Mouse (Mus musculus) intestine, embryonic 15.5 days (tissue): ENCODE measurements at regions not wholly inside any gene's neighbourhood (a gene's known extent, or its start where the extent isn't known, plus 50 kb on each side); places are given as distances from the start of the nearest gene placed in this dataset.

ENCODE experiments used
- ATAC-seq: fragments of 200-750 bp; cut with Nextera tagmentation; 2 replicates; pipeline ENCODE4 v1.8.0; 2017; ENCODE audit warnings: moderate TSS enrichment, moderate library complexity
- H3K27ac ChIP-seq: fragments of 300-500 bp; sonication (generic); 2 replicates; pipeline ENCODE4 v1.5.1; 2015; ENCODE audit warnings: mild to moderate bottlenecking, inconsistent platforms
- H3K27me3 ChIP-seq: fragments of 300-500 bp; sonication (generic); replicated peaks from 2 replicates; pipeline ENCODE4 v1.6.1; 2015; ENCODE audit warnings: inconsistent platforms
- H3K36me3 ChIP-seq: fragments of 300-500 bp; sonication (generic); 2 replicates; pipeline ENCODE4 v1.6.1; 2015; ENCODE audit warnings: inconsistent platforms
- H3K4me1 ChIP-seq: fragments of 300-500 bp; sonication (generic); replicated peaks from 2 replicates; pipeline ENCODE4 v1.6.1; 2015; ENCODE audit warnings: inconsistent platforms
- H3K4me2 ChIP-seq: fragments of 300-500 bp; sonication (generic); replicated peaks from 2 replicates; pipeline ENCODE4 v1.6.1; 2015; ENCODE audit warnings: mild to moderate bottlenecking, inconsistent platforms
- H3K4me3 ChIP-seq: fragments of 300-500 bp; sonication (generic); replicated peaks from 2 replicates; pipeline ENCODE4 v1.5.1; 2015; ENCODE audit warnings: inconsistent platforms
- H3K9ac ChIP-seq: fragments of 300-500 bp; sonication (generic); 2 replicates; pipeline ENCODE4 v1.6.1; 2015; ENCODE audit warnings: inconsistent platforms
- H3K9me3 ChIP-seq: fragments of 300-500 bp; sonication (generic); 2 replicates; pipeline ENCODE4 v1.6.1; 2016; ENCODE audit warnings: inconsistent platforms
- WGBS: fragments of 180-500 bp; shearing (Covaris S2); methylation state at CpG from one replicate; pipeline ENCODE4 v1.1.7; 2015; 5-methylcytosine and 5-hydroxymethylcytosine counted together

- no peak overlapping the region for H3K4me3 ChIP-seq
- H3K4me1 ChIP-seq = no peaks in the 10 kb centered on the region
- H3K4me2 ChIP-seq = no peak overlapping the region
- ATAC-seq = no peak
- H3K9ac ChIP-seq = no peak overlapping the region
- 79% methylated on average over 7 of the region's 7 CpGs for WGBS
- H3K36me3 ChIP-seq = no peaks in the 10 kb centered on the region
- no peak overlapping the region for H3K27ac ChIP-seq
- H3K27me3 ChIP-seq = no peaks in the 10 kb centered on the region
- H3K9me3 ChIP-seq = no peaks in the 10 kb centered on the region
Measured at GRCm38 (mm10) chr9:91131415-91132255, 230.6 kb upstream of the Zic4 start.

- no peaks in the 10 kb centered on the region for H3K36me3 ChIP-seq
- no peak overlapping the region for H3K27ac ChIP-seq
- H3K4me3 ChIP-seq = no peak overlapping the region
- H3K9me3 ChIP-seq = no peaks in the 10 kb centered on the region
- no peak overlapping the region for H3K4me2 ChIP-seq
- H3K9ac ChIP-seq = no peak overlapping the region
- ATAC-seq = no peak
- no peaks in the 10 kb centered on the region for H3K4me1 ChIP-seq
- H3K27me3 ChIP-seq = no peaks in the 10 kb centered on the region
- 67% methylated on average over 1 of the region's 1 CpGs for WGBS
Measured at GRCm38 (mm10) chr9:91132531-91132930, 229.7 kb upstream of the Zic4 start.

GRCm38 (mm10) chr9:91133256-91133920, 228.8 kb upstream of the Zic4 start:
- no peaks in the 10 kb centered on the region for H3K4me1 ChIP-seq
- H3K27ac ChIP-seq = no peak overlapping the region
- ATAC-seq = no peak
- H3K9me3 ChIP-seq = no peaks in the 10 kb centered on the region
- H3K4me2 ChIP-seq = no peak overlapping the region
- no peaks in the 10 kb centered on the region for H3K27me3 ChIP-seq
- 81% methylated on average over 3 of the region's 3 CpGs for WGBS
- no peak overlapping the region for H3K4me3 ChIP-seq
- no peaks in the 10 kb centered on the region for H3K36me3 ChIP-seq
- no peak overlapping the region for H3K9ac ChIP-seq

GRCm38 (mm10) chr9:91134325-91134724, 227.9 kb upstream of the Zic4 start:
- Histone ChIP-seq H3K27me3 (no peaks in the 10 kb centered on the region), H3K9ac (no peak overlapping the region), H3K27ac (no peak overlapping the region), H3K36me3 (no peaks in the 10 kb centered on the region), H3K4me3 (no peak overlapping the region), H3K9me3 (no peaks in the 10 kb centered on the region), H3K4me1 (no peaks in the 10 kb centered on the region), H3K4me2 (no peak overlapping the region)
- 98% methylated on average over 1 of the region's 1 CpGs for WGBS
- ATAC-seq = no peak

GRCm38 (mm10) chr9:91135107-91135506, 227.1 kb upstream of the Zic4 start:
- ATAC-seq = no peak
- 73% methylated on average over 2 of the region's 2 CpGs for WGBS
- Histone ChIP-seq H3K27me3 (no peaks in the 10 kb centered on the region), H3K4me2 (no peak overlapping the region), H3K9ac (no peak overlapping the region), H3K9me3 (no peaks in the 10 kb centered on the region), H3K4me1 (no peaks in the 10 kb centered on the region), H3K4me3 (no peak overlapping the region), H3K27ac (no peak overlapping the region), H3K36me3 (no peaks in the 10 kb centered on the region)

GRCm38 (mm10) chr9:91140651-91141050, 221.6 kb upstream of the Zic4 start:
- 69% methylated on average over 1 of the region's 1 CpGs for WGBS
- ATAC-seq = no peak
- Histone ChIP-seq H3K27me3 (no peaks in the 10 kb centered on the region), H3K9me3 (no peaks in the 10 kb centered on the region), H3K4me3 (no peak overlapping the region), H3K4me1 (no peaks in the 10 kb centered on the region), H3K9ac (no peak overlapping the region), H3K27ac (no peak overlapping the region), H3K36me3 (no peaks in the 10 kb centered on the region), H3K4me2 (no peak overlapping the region)

GRCm38 (mm10) chr9:91151893-91152292, 210.3 kb upstream of the Zic4 start:
- no peak for ATAC-seq
- Histone ChIP-seq H3K9me3 (no peaks in the 10 kb centered on the region), H3K4me1 (no peaks in the 10 kb centered on the region), H3K4me2 (no peak overlapping the region), H3K27me3 (no peaks in the 10 kb centered on the region), H3K4me3 (no peak overlapping the region), H3K36me3 (no peaks in the 10 kb centered on the region), H3K27ac (no peak overlapping the region), H3K9ac (no peak overlapping the region)
- WGBS = 89% methylated on average over 11 of the region's 11 CpGs

GRCm38 (mm10) chr9:91159311-91159710, 202.9 kb upstream of the Zic4 start:
- Histone ChIP-seq H3K9ac (no peak overlapping the region), H3K4me3 (no peak overlapping the region), H3K4me2 (no peak overlapping the region), H3K9me3 (no peaks in the 10 kb centered on the region), H3K27me3 (no peaks in the 10 kb centered on the region), H3K36me3 (no peaks in the 10 kb centered on the region), H3K27ac (no peak overlapping the region), H3K4me1 (no peaks in the 10 kb centered on the region)
- no peak for ATAC-seq
- 82% methylated on average over 2 of the region's 2 CpGs for WGBS

GRCm38 (mm10) chr9:91167871-91168270, 194.3 kb upstream of the Zic4 start:
- no peak for ATAC-seq
- H3K4me2 ChIP-seq = no peak overlapping the region
- H3K9ac ChIP-seq = no peak overlapping the region
- H3K9me3 ChIP-seq = no peaks in the 10 kb centered on the region
- H3K36me3 ChIP-seq = no peaks in the 10 kb centered on the region
- H3K27me3 ChIP-seq = no peaks in the 10 kb centered on the region
- H3K4me1 ChIP-seq = no peaks in the 10 kb centered on the region
- no peak overlapping the region for H3K27ac ChIP-seq
- no peak overlapping the region for H3K4me3 ChIP-seq

GRCm38 (mm10) chr9:91193221-91193620, 169.0 kb upstream of the Zic4 start:
- H3K4me2 ChIP-seq = no peak overlapping the region
- WGBS = 59% methylated on average over 4 of the region's 4 CpGs
- ATAC-seq = no peak
- H3K4me3 ChIP-seq = no peak overlapping the region
- H3K27ac ChIP-seq = no peak overlapping the region
- H3K4me1 ChIP-seq = no peaks in the 10 kb centered on the region
- H3K9me3 ChIP-seq = no peaks in the 10 kb centered on the region
- no peaks in the 10 kb centered on the region for H3K36me3 ChIP-seq
- H3K9ac ChIP-seq = no peak overlapping the region
- H3K27me3 ChIP-seq = no peaks in the 10 kb centered on the region

GRCm38 (mm10) chr9:91193954-91194353, 168.3 kb upstream of the Zic4 start:
- Histone ChIP-seq H3K27ac (no peak overlapping the region), H3K4me1 (no peaks in the 10 kb centered on the region), H3K9ac (no peak overlapping the region)

GRCm38 (mm10) chr9:91207281-91207680, 154.9 kb upstream of the Zic4 start:
- WGBS = 68% methylated on average over 2 of the region's 2 CpGs
- H3K4me1 ChIP-seq = no peaks in the 10 kb centered on the region
- no peak for ATAC-seq

More at GRCm38 (mm10) chr9:91193954-91194353, 168.3 kb upstream of the Zic4 start:
- no peak for ATAC-seq
- no peak overlapping the region for H3K4me2 ChIP-seq
- H3K36me3 ChIP-seq = no peaks in the 10 kb centered on the region
- 74% methylated on average over 3 of the region's 3 CpGs for WGBS
- H3K4me3 ChIP-seq = no peak overlapping the region
- H3K27me3 ChIP-seq = no peaks in the 10 kb centered on the region
- no peaks in the 10 kb centered on the region for H3K9me3 ChIP-seq

More at GRCm38 (mm10) chr9:91207281-91207680, 154.9 kb upstream of the Zic4 start:
- H3K27me3 ChIP-seq = no peaks in the 10 kb centered on the region
- H3K36me3 ChIP-seq = no peaks in the 10 kb centered on the region
- no peak overlapping the region for H3K4me3 ChIP-seq
- H3K27ac ChIP-seq = no peak overlapping the region
- no peaks in the 10 kb centered on the region for H3K9me3 ChIP-seq
- H3K9ac ChIP-seq = no peak overlapping the region
- no peak overlapping the region for H3K4me2 ChIP-seq
